Mouse (Mus musculus): ENCODE measurements at regions not wholly inside any gene's neighbourhood (a gene's known extent, or its start where the extent isn't known, plus 50 kb on each side); places are given as distances from the start of the nearest gene placed in this dataset.

DNA sequence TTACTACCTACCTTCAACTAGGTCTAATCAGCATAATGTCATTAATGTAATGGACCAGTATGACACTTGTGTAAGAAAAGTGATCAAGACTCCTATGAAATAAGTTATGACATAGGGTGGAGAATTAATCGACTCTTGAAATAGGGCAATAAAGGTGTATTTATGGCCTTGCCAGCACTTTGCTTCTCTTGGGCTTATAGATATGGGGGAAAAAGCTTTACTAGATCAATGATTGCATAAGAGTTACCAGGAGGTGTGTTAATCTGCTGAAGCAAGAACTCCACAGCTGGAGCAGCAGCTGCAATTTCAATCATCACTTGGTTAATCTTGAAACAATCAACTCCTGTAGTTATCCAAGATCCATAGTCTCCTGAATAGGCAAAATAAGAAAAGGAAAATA is 143.1 kb upstream of the Tle4 start:
- TF ChIP-seq CTCF (IDR thresholded peaks at IDR 0.05; ENCODE audit: insufficient read depth, low read depth, low read length) (no peak), POLR2A (IDR thresholded peaks at IDR 0.05; ENCODE audit: insufficient read depth, low read depth, low read length) (no peak)
